Mouse (Mus musculus) ES-E14 (cell line): ENCODE measurements around the gene Lhpp.

ENCODE experiments used
- HCFC1 ChIP-seq: IDR thresholded peaks from 2 replicates; pipeline ENCODE4 v1.6.1; 2012; ENCODE audit warnings: low read length, inconsistent platforms, borderline replicate concordance; ENCODE audit not compliant: insufficient read depth
- MAFK ChIP-seq: IDR thresholded peaks from 2 replicates; pipeline ENCODE4 v1.6.1; 2014; ENCODE audit warnings: mild to moderate bottlenecking, low read depth, low read length, inconsistent platforms; ENCODE audit not compliant: insufficient read depth
- ZC3H11A ChIP-seq: IDR thresholded peaks from 2 replicates; pipeline ENCODE4 v1.6.1; 2012; ENCODE audit warnings: low read depth, mild to moderate bottlenecking, inconsistent platforms, low read length, borderline replicate concordance
- ZNF384 ChIP-seq: IDR thresholded peaks from 2 replicates; pipeline ENCODE4 v1.6.1; 2012; ENCODE audit warnings: low read depth, low read length, inconsistent platforms

DNA sequence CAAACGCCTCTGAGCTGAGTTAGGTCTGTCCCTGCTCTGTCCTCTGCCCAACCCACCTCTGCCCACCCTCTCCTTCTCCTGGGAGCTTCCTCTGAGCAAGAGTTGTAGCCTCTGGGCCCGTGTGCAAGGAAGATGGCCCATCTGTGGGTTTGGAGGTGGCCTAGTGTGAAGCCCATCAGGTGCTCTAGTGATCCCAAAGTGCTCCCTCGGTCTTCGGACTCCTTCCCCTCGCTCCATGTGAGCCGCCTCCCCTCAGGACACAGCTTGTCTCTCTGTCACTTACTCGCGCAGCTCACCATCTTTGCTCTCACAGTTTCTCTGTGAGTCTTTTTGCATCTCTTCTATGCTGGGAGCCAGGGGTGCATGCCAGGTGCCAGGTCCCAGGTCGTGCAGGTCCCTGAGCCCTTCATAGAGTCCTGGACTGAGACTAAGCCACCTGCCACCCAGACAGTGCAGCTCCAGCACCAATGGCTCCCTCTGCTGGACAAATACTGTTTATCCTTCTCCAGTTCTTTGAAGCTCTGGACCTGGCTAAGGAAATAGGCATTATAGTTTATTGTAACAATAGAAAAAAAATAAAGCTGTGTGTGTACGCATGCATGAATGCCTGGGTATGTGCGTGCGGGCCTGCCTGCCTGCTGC, 28.1 kb downstream of the Lhpp start:
- peak; percentile 16; the same call in 1 of the 2 replicates for TF ChIP-seq ZC3H11A
- no peak for TF ChIP-seq ZNF384
- TF ChIP-seq MAFK: no peak
- TF ChIP-seq HCFC1: no peak
